Mouse (Mus musculus): ENCODE measurements around the gene Oas1d. TPM values are rescaled to one million over a fixed set of nuclear protein-coding genes. Genes with fewer than 3 reads are reported as not detected.

Oas1d gene
- total RNA-seq, 2 experiments from 2014 or later, result not detected

DNA sequence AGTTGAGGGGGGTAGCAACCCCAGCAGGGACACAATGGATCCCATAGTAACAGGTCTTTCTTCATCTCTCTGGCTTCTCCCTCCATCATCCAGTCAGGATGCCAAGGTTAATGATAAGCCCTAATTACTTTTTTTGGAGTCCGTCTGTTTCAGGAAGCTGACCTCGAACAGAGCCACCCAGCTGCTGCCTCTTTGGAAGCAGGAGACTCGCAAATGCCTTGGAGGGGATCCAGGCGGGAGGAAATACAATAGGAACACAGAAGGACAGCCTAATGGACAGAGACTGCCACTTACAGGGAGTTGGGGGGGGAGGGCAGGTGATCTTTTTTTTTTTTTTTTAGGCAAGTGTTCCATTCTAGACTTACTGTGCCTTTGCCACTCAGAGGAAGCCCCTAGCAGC lies 55.4 kb downstream of the Oas1d start:
- DNase-seq, result peak; percentile 34 to 61

Other genes starting within 250 kb of the Oas1d start
- 1 to 10 TPM in 1 of 2 experiments, under 1 TPM in 1; 0.99 to 2.7 TPM for gene Dtx1, start 202.6 kb upstream of the Oas1d start, total RNA-seq (2021)
- gene Oas2, start 164.7 kb upstream of the Oas1d start, total RNA-seq (2021), result 1 to 10 TPM; 1.1 to 1.2 TPM
- under 1 TPM in 1 of 2 experiments, not detected in 1; 0.05 TPM for gene Oas3, start 136.9 kb upstream of the Oas1d start, total RNA-seq (2021)
- not detected for gene Oas1e, start 119.0 kb upstream of the Oas1d start, total RNA-seq (2021)
- under 1 TPM; 0.22 to 0.36 TPM for gene Oas1c, start 102.0 kb upstream of the Oas1d start, total RNA-seq (2021)
- not detected for gene Oas1f, start 67.2 kb upstream of the Oas1d start, total RNA-seq (2021)
- not detected for gene Oas1h, start 53.1 kb upstream of the Oas1d start, total RNA-seq (2021)
- gene Oas1g, start 26.9 kb upstream of the Oas1d start, total RNA-seq (2021), result not detected
- 1 to 10 TPM in 1 of 2 experiments, under 1 TPM in 1; 0.82 to 1.1 TPM for gene Oas1a, start 7.0 kb upstream of the Oas1d start, total RNA-seq (2021)
- gene Rph3a, start 95.6 kb downstream of the Oas1d start, total RNA-seq (2021), result not detected

All from heart, adult 18-20 months (tissue).